In genomic region chr11:55012551-55013521, GRCm38 (mm10) we compare ENCODE assay signal across 8 mouse cellular contexts. TPM values are rescaled to one million over a fixed set of nuclear protein-coding genes. Genes with fewer than 3 reads are reported as not detected.
A peak's percentile ranks its signal among the peaks of the same experiment; 100 is the strongest.
DNase-seq lines count a peak whose midpoint lies in the region; ATAC-seq and TF ChIP-seq lines count a peak whose summit lies in the region.
"Had no signal": no experiment of that assay in that cellular context is flagged by ENCODE, and none has a peak within 500 bp of the region (broad histone marks: within the 10 kb centered on the region; RNA-seq: fewer than 3 reads in every experiment).

No protein-coding gene starts in this region.

- 75% methylated on average over 5 of the region's 5 CpGs for WGBS in embryonic facial prominence, embryonic 14.5 days
- 72% methylated on average over 5 of the region's 5 CpGs for WGBS in stomach, postnatal 0 days

- H3K27me3 ChIP-seq in embryonic facial prominence, embryonic 14.5 days (replicated peaks; ENCODE audit: control insufficient read depth, insufficient read depth, low read length) = no peaks in the 10 kb centered on the region
- H3K27me3 ChIP-seq in stomach, postnatal 0 days (ENCODE audit: control insufficient read depth, insufficient read depth, low read length) = no peaks in the 10 kb centered on the region

- no peak for TF ChIP-seq EP300 in stomach, postnatal 0 days (optimal IDR thresholded peaks at IDR 0.05)

- DNase-seq in left cerebral cortex, adult 2 months (ENCODE audit: extremely low spot score in 1 of 2, low spot score in 2 of 2) = no peak
- no peak for DNase-seq in left cerebral cortex, postnatal 4 days
- DNase-seq in embryonic facial prominence, embryonic 14.5 days (ENCODE audit: low spot score) = peak; percentile 34
- DNase-seq in kidney, postnatal 36 days = peak; percentile 66 to 71
- DNase-seq in stomach, postnatal 0 days (ENCODE audit: low spot score) = peak; percentile 51
- DNase-seq in right cerebral cortex, adult 2 months (ENCODE audit: low spot score in 2 of 2) = no peak
- DNase-seq in thymus, postnatal 25 days = no peak

- no peak overlapping the region for H3K27ac ChIP-seq in left cerebral cortex, adult 2 months
- H3K27ac ChIP-seq in embryonic facial prominence, embryonic 14.5 days (replicated peaks; ENCODE audit: low read depth, low read length) = no peak overlapping the region
- H3K27ac ChIP-seq in stomach, postnatal 0 days (replicated peaks) = no peak overlapping the region

- no peaks in the 10 kb centered on the region for H3K9me3 ChIP-seq in embryonic facial prominence, embryonic 14.5 days (ENCODE audit: control insufficient read depth, low read length)
- H3K9me3 ChIP-seq in stomach, postnatal 0 days (ENCODE audit: control insufficient read depth, low read length) = no peaks in the 10 kb centered on the region

- peaks cover 89% of the 10 kb centered on the region for H3K36me3 ChIP-seq in embryonic facial prominence, embryonic 14.5 days (ENCODE audit: control insufficient read depth, insufficient read depth, low read length)
- peaks cover 27% of the 10 kb centered on the region for H3K36me3 ChIP-seq in stomach, postnatal 0 days (ENCODE audit: control insufficient read depth, insufficient read depth, low read length)

- H3K4me1 ChIP-seq in embryonic facial prominence, embryonic 14.5 days (ENCODE audit: control insufficient read depth, insufficient read depth, low read length) = peaks cover 2% of the 10 kb centered on the region; the same call in 1 of the 2 replicates
- H3K4me1 ChIP-seq in stomach, postnatal 0 days (replicated peaks; ENCODE audit: control insufficient read depth, insufficient read depth) = no peaks in the 10 kb centered on the region

- no peak overlapping the region for H3K4me3 ChIP-seq in left cerebral cortex, adult 2 months
- no peak overlapping the region for H3K4me3 ChIP-seq in embryonic facial prominence, embryonic 14.5 days (ENCODE audit: low read depth, low read length)
- no peak overlapping the region for H3K4me3 ChIP-seq in stomach, postnatal 0 days (ENCODE audit: low read depth, low read length)

- no peak overlapping the region for H3K9ac ChIP-seq in embryonic facial prominence, embryonic 14.5 days (ENCODE audit: low read depth, low read length)
- no peak overlapping the region for H3K9ac ChIP-seq in stomach, postnatal 0 days (ENCODE audit: low read length)

- intact Hi-C loops in left cerebral cortex, adult 2 months (cut with DNase I) = no loop called here
- intact Hi-C loops in left cerebral cortex, postnatal 4 days (cut with DNase I) = no loop called here

- TF ChIP-seq CTCF in left cerebral cortex, adult 2 months (IDR thresholded peaks at IDR 0.05) = peak; percentile 2; the same call in 1 of the 2 replicates
- peak; percentile 48 for TF ChIP-seq CTCF in stomach, postnatal 0 days (IDR thresholded peaks at IDR 0.05; ENCODE audit: low read depth)

- ATAC-seq in embryonic facial prominence, embryonic 14.5 days (ENCODE audit: low read depth) = no peak
- peak; percentile 72 for ATAC-seq in stomach, postnatal 0 days (ENCODE audit: low FRiP score, low TSS enrichment)
- ATAC-seq: inflammation-experienced regulatory T-cells, adult 6 months had no signal

- H3K4me2 ChIP-seq in embryonic facial prominence, embryonic 14.5 days (ENCODE audit: low read depth, low read length) = no peak overlapping the region
- no peak overlapping the region for H3K4me2 ChIP-seq in stomach, postnatal 0 days (replicated peaks; ENCODE audit: low read depth)

RNA-seq across cellular contexts. Expression of gene Anxa6, which starts 20.4 kb away (rescaled TPM):
- 10 to 100 TPM; 85.5 to 86.7 TPM for total RNA-seq in left cerebral cortex, adult 2 months (2021)
- total RNA-seq in left cerebral cortex, postnatal 4 days (2021) = 10 to 100 TPM; 70.0 to 70.2 TPM
- 393 and 439 TPM in 2 replicates for polyA plus RNA-seq in embryonic facial prominence, embryonic 14.5 days (2014; fragmentation: Nextera tagmentation; extraction: Ambion mirVana)
- polyA plus RNA-seq in stomach, postnatal 0 days (2015; fragmentation: Nextera tagmentation; extraction: Ambion mirVana) = 140 and 141 TPM in 2 replicates

RNA-seq across cellular contexts. Expression of gene Tnip1, which starts 50.1 kb away (rescaled TPM):
- 10 to 100 TPM; 38.3 to 38.4 TPM for total RNA-seq in left cerebral cortex, adult 2 months (2021)
- 10 to 100 TPM; 22.8 to 24.9 TPM for total RNA-seq in left cerebral cortex, postnatal 4 days (2021)
- 20.4 and 21.0 TPM in 2 replicates for polyA plus RNA-seq in embryonic facial prominence, embryonic 14.5 days (2014; fragmentation: Nextera tagmentation; extraction: Ambion mirVana)
- 14.7 and 15.5 TPM in 2 replicates for polyA plus RNA-seq in stomach, postnatal 0 days (2015; fragmentation: Nextera tagmentation; extraction: Ambion mirVana)

Comparison
In these comparisons a context has a peak if more than half of its experiments do, and no peak if none do; other contexts are left out.
1. DNase-seq: peak in embryonic facial prominence, embryonic 14.5 days (single experiment), kidney, postnatal 36 days (2 of 2) and stomach, postnatal 0 days (single experiment); none in left cerebral cortex, adult 2 months (0 of 2), left cerebral cortex, postnatal 4 days (single experiment), right cerebral cortex, adult 2 months (0 of 2) and thymus, postnatal 25 days (single experiment).